Mouse (Mus musculus) macrophage (primary cell): ENCODE data around the gene Abcc4. TPM values are rescaled to one million over a fixed set of nuclear protein-coding genes. Genes with fewer than 3 reads are reported as not detected.

Source experiments
- H3K27ac ChIP-seq: fragments of 350-480 bp; formaldehyde crosslinking; 2 replicates; pipeline ENCODE4 v1.9.0; 2021
- H3K36me3 ChIP-seq: fragments of 350-480 bp; formaldehyde crosslinking; 2 replicates; pipeline ENCODE4 v1.9.0; 2021; ENCODE audit errors: inconsistent target
- H3K4me3 ChIP-seq: fragments of 350-480 bp; formaldehyde crosslinking; 2 replicates; pipeline ENCODE4 v1.9.0; 2021; ENCODE audit errors: inconsistent target
- H3K79me2 ChIP-seq: fragments of 350-480 bp; formaldehyde crosslinking; 2 replicates; pipeline ENCODE4 v1.9.0; 2021; ENCODE audit errors: inconsistent target
- WGBS: methylation state at CpG from one replicate; pipeline ENCODE4 v1.1.7; 2026; ENCODE audit warnings: inconsistent platforms; ENCODE audit not compliant: missing documents; 5-methylcytosine and 5-hydroxymethylcytosine counted together
- polyA plus RNA-seq: library from polyadenylated mRNA; stranded (reverse); fragments of 250-400 nt; gene quantifications from 3 replicates; pipeline ENCODE4 v1.2.4, GENCODE M21; 2018; ENCODE audit warnings: inconsistent platforms

Abcc4 gene
- polyA plus RNA-seq, 1 experiment from 2014 or later, result 9.2 TPM

DNA sequence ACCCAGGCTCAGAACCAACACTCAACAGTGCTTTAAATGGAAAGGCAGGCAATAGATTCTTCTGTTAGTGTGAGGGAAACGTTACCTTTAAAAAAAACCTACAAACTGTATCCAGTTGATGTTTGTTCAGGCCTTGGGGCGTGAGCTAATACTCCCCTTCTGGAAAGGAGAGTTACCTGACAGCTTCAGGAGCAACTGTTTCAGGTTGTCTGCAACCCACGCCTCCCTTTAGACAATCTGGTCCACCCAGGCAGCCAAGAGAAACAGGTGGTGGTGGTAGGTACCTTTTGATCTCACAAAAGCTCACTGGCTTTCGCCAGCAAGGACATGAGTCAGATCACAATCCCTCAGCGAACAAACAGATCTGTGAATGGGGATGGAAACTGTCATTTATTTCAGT is 223.7 kb downstream of the Abcc4 start:
- Histone ChIP-seq H3K36me3 (no peaks in the 10 kb centered on the region), H3K27ac (no peak overlapping the region), H3K79me2 (no peaks in the 10 kb centered on the region), H3K4me3 (no peak overlapping the region)
- WGBS, result 94% methylated on average over 5 of the region's 5 CpGs

GRCm38 (mm10) chr14:118481779-118482178 is 224.2 kb downstream of the Abcc4 start:
- no peak overlapping the region for H3K27ac ChIP-seq
- H3K4me3 ChIP-seq, result no peak overlapping the region
- H3K36me3 ChIP-seq, result no peaks in the 10 kb centered on the region
- no peaks in the 10 kb centered on the region for H3K79me2 ChIP-seq
- WGBS, result 96% methylated on average over 5 of the region's 5 CpGs

DNA sequence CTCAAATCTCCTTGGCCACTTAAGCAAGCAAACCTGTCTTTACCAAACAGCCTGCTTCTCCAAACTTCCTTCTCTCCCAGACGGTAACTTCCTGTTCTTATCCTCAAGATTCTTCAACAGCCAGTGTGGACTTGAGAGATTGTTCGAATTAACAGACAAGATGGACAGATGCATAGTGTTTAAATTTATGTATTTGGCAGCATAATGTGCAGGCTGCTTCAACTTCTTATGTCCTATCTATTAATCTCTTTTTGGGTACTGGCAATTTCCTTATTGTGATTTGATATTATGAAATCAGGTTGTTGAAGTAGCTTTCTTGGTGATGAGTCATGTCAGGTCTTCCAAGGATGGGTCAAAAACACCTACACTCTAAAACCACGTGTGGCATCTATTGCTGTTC is 229.7 kb downstream of the Abcc4 start:
- Histone ChIP-seq H3K79me2 (no peaks in the 10 kb centered on the region), H3K36me3 (no peaks in the 10 kb centered on the region), H3K4me3 (no peak overlapping the region), H3K27ac (no peak overlapping the region)
- WGBS, result 46% methylated on average over 3 of the region's 3 CpGs

DNA sequence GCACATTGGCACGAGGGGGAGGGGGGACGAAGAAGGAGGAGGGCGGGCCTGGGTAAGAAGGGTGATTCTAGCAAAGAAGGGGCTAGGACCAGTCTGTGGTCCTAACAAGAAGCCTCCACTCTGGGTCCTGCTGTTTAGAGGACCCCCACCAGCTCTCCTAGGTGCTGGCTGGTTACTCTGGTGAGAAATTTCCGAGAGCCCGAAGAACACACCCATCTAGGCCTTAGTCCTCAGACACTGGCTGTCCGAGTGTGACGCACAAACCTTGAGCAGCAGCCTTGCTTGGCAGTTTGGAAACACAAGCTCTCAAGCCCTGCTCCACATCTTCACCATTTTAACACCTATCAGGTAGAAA is 230.9 kb downstream of the Abcc4 start:
- Histone ChIP-seq H3K36me3 (no peaks in the 10 kb centered on the region), H3K4me3 (no peak overlapping the region), H3K27ac (no peak overlapping the region), H3K79me2 (no peaks in the 10 kb centered on the region)
- 93% methylated on average over 6 of the region's 7 CpGs for WGBS

- 39% methylated on average over 26 of the region's 26 CpGs for WGBS
- no peak overlapping the region for H3K4me3 ChIP-seq
- no peaks in the 10 kb centered on the region for H3K79me2 ChIP-seq
- H3K27ac ChIP-seq, result no peak overlapping the region
- no peaks in the 10 kb centered on the region for H3K36me3 ChIP-seq
These were observed 231.6 kb downstream of the Abcc4 start for GRCm38 (mm10) chr14:118474226-118475099.

DNA sequence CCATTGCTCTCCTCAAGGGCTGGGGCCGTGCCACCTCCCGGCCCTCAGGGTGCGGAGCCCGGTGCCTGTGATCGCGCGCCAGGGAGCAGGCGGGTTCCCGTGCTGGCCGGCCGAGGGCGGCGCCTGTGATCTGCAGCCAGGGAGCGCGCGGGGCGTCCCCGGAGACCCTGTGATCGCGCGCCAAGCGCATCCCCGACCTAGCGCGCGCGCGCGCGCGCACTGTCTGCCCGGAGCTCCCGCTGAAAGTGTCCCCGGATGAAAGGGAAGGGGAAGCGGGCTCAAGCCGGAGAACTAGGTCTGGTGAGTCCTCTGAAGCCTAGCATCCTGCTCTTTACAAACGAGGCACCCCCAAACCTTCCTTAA is 232.2 kb downstream of the Abcc4 start:
- Histone ChIP-seq H3K4me3 (no peak overlapping the region), H3K79me2 (no peaks in the 10 kb centered on the region), H3K27ac (no peak overlapping the region), H3K36me3 (no peaks in the 10 kb centered on the region)
- 2% methylated on average over 37 of the region's 37 CpGs for WGBS

DNA sequence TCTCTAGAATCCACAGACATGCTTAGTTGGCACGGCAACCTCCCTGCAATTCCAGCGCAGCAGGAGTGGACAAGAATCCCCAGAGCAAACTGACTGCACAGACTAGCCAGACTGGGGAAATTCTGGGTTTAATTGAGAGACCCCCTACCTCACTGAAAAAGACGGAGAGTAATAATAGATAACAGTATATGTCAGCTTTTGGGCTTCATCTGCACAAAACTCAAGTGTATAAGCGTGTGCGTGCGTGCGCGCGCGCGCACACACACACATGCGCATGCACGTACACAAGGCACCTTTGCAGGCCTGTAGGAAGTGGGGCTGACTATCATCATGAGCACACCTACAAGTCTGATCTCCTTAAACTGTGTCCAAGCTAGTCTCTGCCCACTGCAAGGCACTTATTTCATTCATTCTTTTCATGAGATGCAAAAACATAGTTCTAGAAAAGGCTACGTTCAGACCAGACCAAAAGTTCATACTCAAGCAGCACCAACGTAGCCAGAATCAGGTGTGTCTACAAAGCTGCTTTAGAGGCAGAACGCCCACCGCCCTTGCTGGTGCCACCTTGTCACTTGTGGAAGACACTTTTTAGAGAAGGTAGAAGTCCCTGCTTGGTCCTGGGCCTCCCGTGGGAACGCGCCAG is 232.7 kb downstream of the Abcc4 start:
- 16% methylated on average over 20 of the region's 20 CpGs for WGBS
- Histone ChIP-seq H3K4me3 (no peak overlapping the region), H3K36me3 (no peaks in the 10 kb centered on the region), H3K79me2 (no peaks in the 10 kb centered on the region), H3K27ac (no peak overlapping the region)

DNA sequence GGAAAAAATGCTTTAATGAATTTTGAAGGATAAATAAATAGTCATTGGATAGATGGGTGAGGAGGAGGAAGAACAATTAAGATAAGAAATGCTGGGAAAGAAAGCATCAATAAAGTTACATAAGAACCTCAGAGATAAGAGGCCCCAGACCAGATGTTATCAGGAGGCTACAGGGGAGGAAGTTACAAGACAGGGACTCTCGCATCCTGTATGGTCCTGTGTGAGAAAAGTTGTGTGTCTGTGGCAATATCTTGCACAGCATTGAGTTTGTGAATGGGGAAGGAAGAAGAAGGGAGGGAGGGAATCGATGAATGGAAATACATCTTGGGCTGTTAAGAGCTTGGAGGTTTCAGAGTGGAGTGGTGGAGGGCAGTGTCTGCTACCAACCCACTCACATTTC is 240.7 kb downstream of the Abcc4 start:
- no peaks in the 10 kb centered on the region for H3K79me2 ChIP-seq
- 7% methylated on average over 2 of the region's 2 CpGs for WGBS
- no peak overlapping the region for H3K27ac ChIP-seq
- no peaks in the 10 kb centered on the region for H3K36me3 ChIP-seq
- no peak overlapping the region for H3K4me3 ChIP-seq

DNA sequence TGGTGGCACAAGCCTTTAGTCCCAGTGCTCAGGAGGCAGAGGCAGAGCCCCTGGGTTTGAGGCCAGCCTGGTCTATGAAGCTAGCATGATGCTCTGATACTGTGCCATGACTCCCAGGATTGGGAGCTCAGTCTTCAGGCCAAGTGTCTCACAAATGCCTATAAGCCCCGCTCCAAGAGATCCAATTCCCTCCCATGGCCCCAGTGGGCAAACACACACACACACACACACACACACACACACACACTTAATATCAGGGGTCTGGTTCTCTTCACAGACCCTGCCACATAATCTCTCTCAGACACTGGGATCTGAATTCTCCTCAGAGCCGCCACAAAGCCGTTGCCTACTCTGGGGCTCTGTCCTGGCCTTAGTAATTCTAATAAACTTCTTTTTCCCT is 241.6 kb downstream of the Abcc4 start:
- Histone ChIP-seq H3K4me3 (no peak overlapping the region), H3K36me3 (no peaks in the 10 kb centered on the region), H3K79me2 (no peaks in the 10 kb centered on the region), H3K27ac (no peak overlapping the region)
- WGBS, result 85% methylated on average over 3 of the region's 3 CpGs

DNA sequence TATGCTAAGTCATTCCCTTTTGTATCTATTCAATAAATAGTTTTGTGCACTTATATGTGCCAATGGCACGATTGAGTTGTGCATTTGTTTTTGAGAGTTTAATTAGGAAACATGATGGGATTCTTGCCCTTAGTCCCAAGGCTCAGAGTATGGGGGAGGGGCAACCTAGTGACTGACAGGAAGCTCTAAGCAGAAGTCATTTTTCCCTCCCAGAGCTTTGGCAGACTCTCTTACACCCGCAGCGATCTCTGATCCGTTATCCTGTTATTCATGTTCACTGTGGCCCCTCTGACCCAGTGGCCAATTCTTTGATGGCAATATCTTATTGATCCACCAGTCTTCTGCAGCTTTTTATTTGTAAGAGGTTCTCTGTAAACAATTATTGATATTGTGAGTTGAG is 253.4 kb downstream of the Abcc4 start:
- no peak overlapping the region for H3K4me3 ChIP-seq
- H3K79me2 ChIP-seq, result no peaks in the 10 kb centered on the region
- H3K27ac ChIP-seq, result no peak overlapping the region
- no peaks in the 10 kb centered on the region for H3K36me3 ChIP-seq
- 21% methylated on average over 4 of the region's 4 CpGs for whole genome bisulfite sequencing

- 61% methylated on average over 8 of the region's 8 CpGs for WGBS
- Histone ChIP-seq H3K79me2 (no peaks in the 10 kb centered on the region), H3K27ac (no peak overlapping the region), H3K36me3 (no peaks in the 10 kb centered on the region), H3K4me3 (no peak overlapping the region)
These were observed 265.9 kb downstream of the Abcc4 start for GRCm38 (mm10) chr14:118440155-118440554.

DNA sequence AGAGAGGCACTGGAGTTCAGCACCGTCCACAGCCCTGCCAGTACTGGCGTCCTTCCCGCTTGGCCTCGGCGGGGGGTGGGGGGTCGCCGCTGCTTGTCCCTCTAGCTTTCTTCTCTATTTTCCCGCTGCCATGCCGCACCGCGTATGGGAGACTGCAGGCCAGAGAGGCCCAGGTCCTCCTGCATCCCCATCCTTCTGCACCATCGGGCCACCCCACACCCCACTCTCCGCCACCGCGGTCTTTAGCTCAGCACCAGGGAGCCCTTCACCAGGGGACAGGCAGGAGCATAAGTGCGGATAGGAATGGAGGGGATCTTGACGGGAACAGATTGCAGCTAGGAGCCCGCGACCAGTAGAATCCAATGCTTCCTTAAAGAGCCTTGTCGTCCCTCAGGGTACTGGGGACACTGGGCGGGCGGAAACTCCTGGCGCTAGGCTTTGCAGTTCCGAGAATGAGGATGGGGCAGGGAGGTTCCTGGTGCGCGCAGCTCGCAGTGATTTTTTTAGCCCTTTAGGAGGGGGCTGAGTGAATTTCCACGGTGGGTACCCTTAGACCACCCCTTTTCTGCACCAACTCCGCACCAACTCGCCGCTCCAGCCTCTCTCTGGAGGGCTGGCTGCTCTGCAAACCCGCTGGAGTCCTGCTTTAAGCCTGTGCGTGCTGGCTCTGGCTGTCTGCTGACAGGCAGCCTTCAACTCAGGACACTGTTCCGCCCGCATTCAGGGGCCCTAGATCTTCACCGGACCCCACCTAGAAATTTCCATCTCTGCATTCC is 268.7 kb downstream of the Abcc4 start:
- Histone ChIP-seq H3K27ac (no peak overlapping the region), H3K36me3 (no peaks in the 10 kb centered on the region), H3K79me2 (no peaks in the 10 kb centered on the region), H3K4me3 (no peak overlapping the region)
- WGBS, result 4% methylated on average over 35 of the region's 36 CpGs

DNA sequence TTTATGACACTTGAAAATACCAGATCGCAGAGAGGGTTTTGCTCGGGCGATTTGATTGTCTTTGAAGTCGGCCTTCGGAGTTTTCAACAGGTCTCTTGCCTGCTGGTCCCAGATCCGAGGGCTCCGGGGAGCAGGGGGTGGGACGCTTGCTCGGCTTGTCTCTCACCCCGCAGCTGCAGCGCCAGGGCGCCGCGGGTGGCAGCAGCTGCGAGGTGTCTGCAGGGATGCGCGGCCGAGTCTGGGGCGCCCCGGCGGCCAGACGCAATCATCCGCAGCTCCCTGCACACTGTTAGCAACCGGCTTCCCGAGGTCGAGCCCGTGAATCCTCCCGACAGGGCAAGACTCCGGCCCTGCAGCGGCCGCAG is 269.2 kb downstream of the Abcc4 start:
- Histone ChIP-seq H3K4me3 (no peak overlapping the region), H3K36me3 (no peaks in the 10 kb centered on the region), H3K27ac (no peak overlapping the region), H3K79me2 (no peaks in the 10 kb centered on the region)
- WGBS, result 3% methylated on average over 31 of the region's 31 CpGs

DNA sequence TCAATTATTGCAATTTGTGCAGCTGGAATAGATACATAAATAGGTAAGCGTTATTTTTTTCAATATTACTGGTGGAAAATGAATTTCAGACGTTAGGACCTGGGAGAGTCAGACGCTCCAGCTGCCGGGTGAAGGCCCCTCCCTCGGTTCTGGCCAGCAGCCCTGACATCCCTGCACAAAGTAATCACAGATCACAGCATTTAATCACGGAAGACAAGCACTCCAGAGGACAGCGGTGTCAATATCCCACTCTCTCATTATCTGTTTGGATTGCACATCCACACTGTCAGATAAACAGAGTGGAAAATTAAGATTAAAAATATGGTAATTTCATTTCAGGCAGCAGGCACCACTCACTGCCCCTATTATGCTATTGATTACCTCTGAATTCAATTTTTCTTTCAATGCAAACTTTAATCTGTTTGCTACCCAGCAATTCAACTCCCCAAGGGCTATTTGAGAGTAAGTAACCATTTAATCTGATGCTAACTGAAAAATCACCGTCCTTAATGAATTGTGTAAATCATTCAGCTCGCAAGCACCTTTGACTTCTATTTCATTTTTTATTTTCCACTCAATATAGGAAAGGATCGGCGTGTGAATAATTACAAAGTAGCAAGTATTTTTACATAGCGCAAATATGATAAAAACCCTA is 270.2 kb downstream of the Abcc4 start:
- Histone ChIP-seq H3K27ac (no peak overlapping the region), H3K4me3 (no peak overlapping the region)
- WGBS, result 47% methylated on average over 12 of the region's 12 CpGs

DNA sequence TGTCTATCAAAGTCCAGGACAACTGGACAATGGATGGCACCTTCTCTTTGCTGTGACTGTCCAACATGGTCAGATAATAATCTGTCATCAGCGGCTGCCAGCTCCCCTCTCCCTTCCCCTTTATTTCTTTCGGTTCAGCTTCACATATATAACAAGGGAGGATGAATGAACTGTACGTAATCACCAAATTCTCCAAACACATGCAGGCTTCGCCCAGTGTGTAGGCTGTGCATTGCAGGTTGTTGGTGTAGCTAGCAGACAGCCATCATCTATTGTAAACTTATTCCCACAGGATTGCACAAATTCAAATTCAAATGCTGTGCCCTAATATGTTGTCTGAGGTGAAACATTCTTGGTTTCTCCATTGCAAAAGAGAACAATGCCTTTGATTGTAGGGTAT is 271.2 kb downstream of the Abcc4 start:
- H3K36me3 ChIP-seq, result no peaks in the 10 kb centered on the region
- H3K27ac ChIP-seq, result no peak overlapping the region
- no peaks in the 10 kb centered on the region for H3K79me2 ChIP-seq
- WGBS, result 76% methylated on average over 4 of the region's 4 CpGs
- no peak overlapping the region for H3K4me3 ChIP-seq

More for the DNA sequence above, 270.2 kb downstream of the Abcc4 start:
- Histone ChIP-seq H3K36me3 (no peaks in the 10 kb centered on the region), H3K79me2 (no peaks in the 10 kb centered on the region)
